ENCODE assay signal across 13 mouse cellular contexts in the genomic region with DNA sequence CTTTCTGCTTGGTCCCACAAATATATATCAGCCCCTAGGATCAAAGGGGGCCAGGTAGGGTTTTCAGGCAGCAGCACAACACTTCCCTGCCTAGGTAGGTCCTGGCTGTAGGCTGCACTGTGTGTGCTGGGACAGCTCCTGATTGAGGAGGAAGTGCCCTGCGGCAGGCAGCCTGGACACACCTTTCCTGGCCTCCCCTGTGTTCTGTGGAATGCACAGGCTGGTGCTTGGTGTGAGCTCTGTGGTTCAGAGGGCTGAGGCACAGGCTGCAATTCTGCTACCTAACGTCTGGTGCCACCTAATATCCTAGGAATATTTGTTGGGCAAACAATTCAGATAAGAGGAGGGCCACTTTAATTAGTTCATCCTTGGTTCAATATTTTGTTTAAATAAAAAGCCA. TPM values are rescaled to one million over a fixed set of nuclear protein-coding genes. Genes with fewer than 3 reads are reported as not detected.
DNase-seq lines count a peak whose midpoint lies in the region; ATAC-seq and TF ChIP-seq lines count a peak whose summit lies in the region.
"Had no signal": no experiment of that assay in that cellular context is flagged by ENCODE, and none has a peak within 500 bp of the region (broad histone marks: within the 10 kb centered on the region; RNA-seq: fewer than 3 reads in every experiment).

No protein-coding gene starts in this region.

- H3K9ac ChIP-seq in liver, adult 2 months (ENCODE audit: low read depth, low read length), result no peak overlapping the region
- no peak overlapping the region for H3K9ac ChIP-seq in liver, embryonic 12.5 days
- no peak overlapping the region for H3K9ac ChIP-seq in intestine, embryonic 15.5 days
- H3K9ac ChIP-seq in stomach, postnatal 0 days (ENCODE audit: low read length), result no peak overlapping the region
- no peak overlapping the region for H3K9ac ChIP-seq in midbrain, embryonic 11.5 days (ENCODE audit: low read length)
- H3K9ac ChIP-seq: hindbrain, embryonic 15.5 days had no signal

- TF ChIP-seq EP300 in stomach, postnatal 0 days (optimal IDR thresholded peaks at IDR 0.05), result no peak

- TF ChIP-seq POLR2A in liver, adult 2 months (IDR thresholded peaks at IDR 0.05; ENCODE audit: extremely low read depth, insufficient read depth, low read length), result no peak

- peak; percentile 5 for DNase-seq in liver, adult 2 months (ENCODE audit: extremely low read depth, low read depth, low spot score)
- DNase-seq in lung, postnatal 10 days, result peak; percentile 28
- DNase-seq in stomach, postnatal 0 days (ENCODE audit: low spot score), result peak; percentile 77
- no peak for DNase-seq in midbrain, embryonic 11.5 days (ENCODE audit: low spot score, missing footprints)
- DNase-seq: cerebellum, adult 11 months; kidney, postnatal 36 days; left cerebral cortex, postnatal 4 days; midbrain, embryonic 14.5 days had no signal

- H3K9me3 ChIP-seq in liver, embryonic 12.5 days (replicated peaks), result no peaks in the 10 kb centered on the region
- H3K9me3 ChIP-seq in intestine, embryonic 15.5 days, result no peaks in the 10 kb centered on the region
- no peaks in the 10 kb centered on the region for H3K9me3 ChIP-seq in stomach, postnatal 0 days (ENCODE audit: control insufficient read depth, low read length)
- H3K9me3 ChIP-seq in midbrain, embryonic 11.5 days (ENCODE audit: control insufficient read depth, low read length), result no peaks in the 10 kb centered on the region
- H3K9me3 ChIP-seq: hindbrain, embryonic 15.5 days had no signal

- no peaks in the 10 kb centered on the region for H3K79me2 ChIP-seq in liver, adult 2 months (ENCODE audit: control insufficient read depth, insufficient read depth, low read length)

- no peak overlapping the region for H3K4me3 ChIP-seq in liver, adult 2 months (ENCODE audit: insufficient read depth, low read depth, low read length)
- H3K4me3 ChIP-seq in liver, embryonic 12.5 days, result no peak overlapping the region
- H3K4me3 ChIP-seq in intestine, embryonic 15.5 days (replicated peaks), result no peak overlapping the region
- H3K4me3 ChIP-seq in stomach, postnatal 0 days (ENCODE audit: low read depth, low read length), result no peak overlapping the region
- no peak overlapping the region for H3K4me3 ChIP-seq in midbrain, embryonic 11.5 days (ENCODE audit: low read depth, low read length)
- H3K4me3 ChIP-seq: hindbrain, embryonic 15.5 days had no signal

- no peaks in the 10 kb centered on the region for H3K27me3 ChIP-seq in liver, adult 2 months (ENCODE audit: control insufficient read depth, insufficient read depth, low read length)
- no peaks in the 10 kb centered on the region for H3K27me3 ChIP-seq in liver, embryonic 12.5 days (replicated peaks)
- H3K27me3 ChIP-seq in intestine, embryonic 15.5 days (replicated peaks), result no peaks in the 10 kb centered on the region
- H3K27me3 ChIP-seq in stomach, postnatal 0 days (ENCODE audit: control insufficient read depth, insufficient read depth, low read length), result no peaks in the 10 kb centered on the region
- no peaks in the 10 kb centered on the region for H3K27me3 ChIP-seq in midbrain, embryonic 11.5 days (ENCODE audit: control insufficient read depth, insufficient read depth, low read length)
- H3K27me3 ChIP-seq: hindbrain, embryonic 15.5 days had no signal

- no peak overlapping the region for H3K27ac ChIP-seq in liver, adult 2 months (replicated peaks; ENCODE audit: insufficient read depth, low read depth, low read length)
- H3K27ac ChIP-seq in liver, embryonic 12.5 days, result no peak overlapping the region
- no peak overlapping the region for H3K27ac ChIP-seq in intestine, embryonic 15.5 days
- H3K27ac ChIP-seq in stomach, postnatal 0 days (replicated peaks), result no peak overlapping the region
- no peak overlapping the region for H3K27ac ChIP-seq in midbrain, embryonic 11.5 days (ENCODE audit: low read depth, low read length)
- H3K27ac ChIP-seq: hindbrain, embryonic 15.5 days had no signal

- 34% methylated on average over 2 of the region's 2 CpGs for WGBS in liver, adult 2 months
- WGBS in liver, embryonic 12.5 days (ENCODE audit: insufficient replicate concordance), result 44% methylated on average over 2 of the region's 2 CpGs
- 37% methylated on average over 2 of the region's 2 CpGs for WGBS in intestine, embryonic 15.5 days
- WGBS in stomach, postnatal 0 days, result 30% methylated on average over 2 of the region's 2 CpGs
- 80% methylated on average over 2 of the region's 2 CpGs for WGBS in midbrain, embryonic 11.5 days

- ATAC-seq in liver, embryonic 12.5 days, result no peak
- ATAC-seq in intestine, embryonic 15.5 days, result peak; percentile 92
- peak; percentile 95 for ATAC-seq in stomach, postnatal 0 days (ENCODE audit: low FRiP score, low TSS enrichment)
- ATAC-seq in frontal cortex, adult (ENCODE audit: low TSS enrichment), result no peak
- no peak for ATAC-seq in midbrain, embryonic 11.5 days (ENCODE audit: low FRiP score)
- ATAC-seq: activated CD4-positive, CD25-positive, alpha-beta regulatory T cell, adult 4 months had no signal

- no peak for TF ChIP-seq CTCF in liver, adult 2 months (IDR thresholded peaks at IDR 0.05; ENCODE audit: low read depth, low read length)
- TF ChIP-seq CTCF in stomach, postnatal 0 days (IDR thresholded peaks at IDR 0.05; ENCODE audit: low read depth), result 0 out of 2 replicates have a peak, but pooled peaks have one; percentile 3

- H3K4me1 ChIP-seq in liver, adult 2 months (ENCODE audit: control insufficient read depth, insufficient read depth, low read length), result 0 out of 2 replicates have a peak, but pooled peaks cover 3% of the 10 kb centered on the region
- H3K4me1 ChIP-seq in liver, embryonic 12.5 days, result 0 out of 2 replicates have a peak, but pooled peaks cover 4% of the 10 kb centered on the region
- no peaks in the 10 kb centered on the region for H3K4me1 ChIP-seq in intestine, embryonic 15.5 days (replicated peaks)
- H3K4me1 ChIP-seq in stomach, postnatal 0 days (replicated peaks; ENCODE audit: control insufficient read depth, insufficient read depth), result no peaks in the 10 kb centered on the region
- peaks cover 3% of the 10 kb centered on the region; the same call in 1 of the 2 replicates for H3K4me1 ChIP-seq in midbrain, embryonic 11.5 days (ENCODE audit: control insufficient read depth, insufficient read depth, low read length)
- H3K4me1 ChIP-seq: hindbrain, embryonic 15.5 days had no signal

- H3K4me2 ChIP-seq in liver, embryonic 12.5 days, result no peak overlapping the region
- H3K4me2 ChIP-seq in intestine, embryonic 15.5 days (replicated peaks), result no peak overlapping the region
- H3K4me2 ChIP-seq in stomach, postnatal 0 days (replicated peaks; ENCODE audit: low read depth), result no peak overlapping the region
- no peak overlapping the region for H3K4me2 ChIP-seq in midbrain, embryonic 11.5 days
- H3K4me2 ChIP-seq: hindbrain, embryonic 15.5 days had no signal

- peaks cover 2% of the 10 kb centered on the region; the same call in 1 of the 2 replicates for H3K36me3 ChIP-seq in liver, adult 2 months (ENCODE audit: control insufficient read depth, insufficient read depth, low read length)
- peaks cover 27% of the 10 kb centered on the region for H3K36me3 ChIP-seq in liver, embryonic 12.5 days
- H3K36me3 ChIP-seq in intestine, embryonic 15.5 days, result no peaks in the 10 kb centered on the region
- H3K36me3 ChIP-seq in stomach, postnatal 0 days (ENCODE audit: control insufficient read depth, insufficient read depth, low read length), result 0 out of 2 replicates have a peak, but pooled peaks cover 3% of the 10 kb centered on the region
- no peaks in the 10 kb centered on the region for H3K36me3 ChIP-seq in midbrain, embryonic 11.5 days (ENCODE audit: control insufficient read depth, insufficient read depth, low read length)
- H3K36me3 ChIP-seq: hindbrain, embryonic 15.5 days had no signal

RNA-seq across cellular contexts. Expression of a gene that starts 12.1 kb away (rescaled TPM):
- total RNA-seq in liver, adult 2 months (2014; rRNA removed), result 10.9 and 12.3 TPM in 2 replicates
- 11.4 and 13.7 TPM in 2 replicates for polyA plus RNA-seq in liver, adult 2 months (2012; rRNA removed)
- polyA plus RNA-seq in liver, embryonic 12.5 days (2016; fragmentation: Nextera tagmentation; extraction: Ambion mirVana), result 22.2 and 22.5 TPM in 2 replicates
- 27.7 and 31.2 TPM in 2 replicates for polyA plus RNA-seq in intestine, embryonic 15.5 days (2015; fragmentation: Nextera tagmentation; extraction: Ambion mirVana)
- polyA plus RNA-seq in stomach, postnatal 0 days (2015; fragmentation: Nextera tagmentation; extraction: Ambion mirVana), result 32.2 and 34.1 TPM in 2 replicates
- 18.0 and 20.6 TPM in 2 replicates for polyA plus RNA-seq in midbrain, embryonic 11.5 days (2014; fragmentation: Nextera tagmentation; extraction: Ambion mirVana)

Comparison
In these comparisons a context has a peak if more than half of its experiments do, and no peak if none do; other contexts are left out.
1. ATAC-seq: peak in intestine, embryonic 15.5 days (single experiment) and stomach, postnatal 0 days (single experiment); none in liver, embryonic 12.5 days (single experiment), frontal cortex, adult (single experiment) and midbrain, embryonic 11.5 days (single experiment).